Mouse (Mus musculus) ES-Bruce4 (cell line): ENCODE results near the gene Pde4d. TPM values are rescaled to one million over a fixed set of nuclear protein-coding genes. Genes with fewer than 3 reads are reported as not detected.

Source experiments
- H3K27ac ChIP-seq: 2 replicates; pipeline ENCODE4 v1.5.1; 2012; ENCODE audit warnings: low read length, inconsistent platforms; ENCODE audit not compliant: insufficient read depth
- H3K27me3 ChIP-seq: 2 replicates; pipeline ENCODE4 v1.6.1; 2012; ENCODE audit warnings: mild to moderate bottlenecking, low read length, inconsistent platforms; ENCODE audit not compliant: control insufficient read depth, poor library complexity, insufficient read depth, severe bottlenecking
- H3K36me3 ChIP-seq: 2 replicates; pipeline ENCODE4 v1.6.1; 2012; ENCODE audit warnings: inconsistent platforms, mild to moderate bottlenecking, low read length, moderate library complexity; ENCODE audit not compliant: control insufficient read depth, poor library complexity, insufficient read depth, severe bottlenecking
- H3K4me1 ChIP-seq: one replicate; pipeline ENCODE4 v1.8.1; 2011; ENCODE audit warnings: low read length; ENCODE audit not compliant: control insufficient read depth, insufficient read depth
- H3K4me3 ChIP-seq: 2 replicates; pipeline ENCODE4 v1.5.1; 2011; ENCODE audit warnings: low read depth, mild to moderate bottlenecking, low read length
- H3K9ac ChIP-seq: 2 replicates; pipeline ENCODE4 v1.6.1; 2012; ENCODE audit warnings: low read depth, mild to moderate bottlenecking, inconsistent platforms; ENCODE audit not compliant: poor library complexity, severe bottlenecking
- H3K9me3 ChIP-seq: replicated peaks from 2 replicates; pipeline ENCODE4 v1.6.1; 2012; ENCODE audit warnings: mild to moderate bottlenecking, low read length, inconsistent platforms; ENCODE audit not compliant: control insufficient read depth, poor library complexity, insufficient read depth, severe bottlenecking
- CTCF ChIP-seq: IDR thresholded peaks from one replicate; pipeline ENCODE4 v1.8.1; 2011; ENCODE audit warnings: low read depth, low read length
- EP300 ChIP-seq: IDR thresholded peaks from 2 replicates; pipeline ENCODE4 v1.6.1; 2011; ENCODE audit warnings: low read depth, low read length; ENCODE audit not compliant: insufficient read depth
- POLR2A ChIP-seq: IDR thresholded peaks from one replicate; pipeline ENCODE4 v1.8.1; 2011; ENCODE audit warnings: low read length; ENCODE audit not compliant: insufficient read depth
- polyA plus RNA-seq: library from polyadenylated mRNA; stranded (reverse); fragments of >200 nt; gene quantifications from 2 replicates; pipeline ENCODE4 v1.2.4, GENCODE M21; 2011; ENCODE audit warnings: low read depth; ENCODE audit not compliant: missing spikeins, insufficient read depth, insufficient read length

Pde4d gene
- polyA plus RNA-seq, 1 experiment, result 5.0 TPM

DNA sequence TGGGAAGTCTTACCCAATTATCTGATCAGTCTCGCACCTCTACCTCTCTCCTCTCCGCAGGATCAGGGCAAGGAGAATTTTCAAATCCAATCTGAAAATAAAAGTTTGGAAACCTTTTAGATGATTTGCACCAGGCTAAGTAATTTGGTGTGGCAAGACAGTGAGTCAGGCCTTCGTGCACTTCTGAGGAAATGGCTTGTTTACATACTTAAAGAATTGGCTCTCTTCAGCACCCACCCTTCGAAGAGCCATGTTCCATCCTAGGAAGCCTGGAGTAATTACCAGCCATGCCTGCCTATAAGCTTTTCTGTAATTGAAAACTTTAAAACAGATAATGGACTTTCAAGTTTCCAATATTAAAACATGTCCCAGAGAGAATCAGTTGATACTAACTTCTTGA lies 1352.5 kb downstream of the Pde4d start:
- Histone ChIP-seq H3K27ac (no peak overlapping the region), H3K9ac (no peak overlapping the region), H3K4me3 (no peak overlapping the region), H3K4me1 (peaks cover 2% of the 10 kb centered on the region), H3K36me3 (no peaks in the 10 kb centered on the region), H3K27me3 (no peaks in the 10 kb centered on the region), H3K9me3 (no peaks in the 10 kb centered on the region)
- TF ChIP-seq CTCF, result no peak
- TF ChIP-seq POLR2A, result no peak
- no peak for TF ChIP-seq EP300

DNA sequence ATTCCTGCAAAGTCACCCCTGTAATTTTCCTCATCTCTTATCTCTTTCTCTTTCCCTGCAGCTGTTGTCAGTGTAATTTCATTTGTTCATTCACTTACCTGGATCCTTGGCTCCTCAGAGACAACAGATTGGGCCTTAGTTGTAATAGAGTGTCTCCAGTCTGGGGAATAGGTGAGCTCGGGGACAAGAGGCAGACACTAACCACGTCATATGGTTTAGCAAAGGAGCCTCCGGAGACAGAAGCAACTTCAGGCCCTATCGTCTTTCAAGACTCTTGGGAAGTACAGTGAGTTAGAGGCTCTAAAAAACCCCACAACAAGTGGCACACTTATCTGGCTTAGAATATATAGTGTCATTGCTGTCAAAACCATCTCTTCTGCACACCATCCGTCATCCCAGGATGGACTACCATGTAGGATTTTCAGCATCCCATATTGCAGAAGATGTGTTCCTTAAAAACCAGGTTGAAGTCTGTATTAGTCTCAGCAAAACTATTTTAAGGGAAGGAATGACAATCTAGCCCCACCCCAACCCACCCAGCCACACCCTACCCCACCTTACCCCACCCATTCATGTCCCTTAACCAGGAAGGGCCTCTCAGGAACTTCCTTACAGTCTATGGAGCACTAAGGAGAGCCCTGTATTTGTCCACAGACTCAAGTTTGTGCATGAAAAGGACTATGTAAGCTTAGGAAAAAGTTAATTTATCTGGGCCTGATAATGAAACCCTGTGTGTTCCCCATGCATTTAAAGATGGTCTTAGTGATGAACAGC lies 1356.6 kb downstream of the Pde4d start:
- no peaks in the 10 kb centered on the region for H3K36me3 ChIP-seq

DNA sequence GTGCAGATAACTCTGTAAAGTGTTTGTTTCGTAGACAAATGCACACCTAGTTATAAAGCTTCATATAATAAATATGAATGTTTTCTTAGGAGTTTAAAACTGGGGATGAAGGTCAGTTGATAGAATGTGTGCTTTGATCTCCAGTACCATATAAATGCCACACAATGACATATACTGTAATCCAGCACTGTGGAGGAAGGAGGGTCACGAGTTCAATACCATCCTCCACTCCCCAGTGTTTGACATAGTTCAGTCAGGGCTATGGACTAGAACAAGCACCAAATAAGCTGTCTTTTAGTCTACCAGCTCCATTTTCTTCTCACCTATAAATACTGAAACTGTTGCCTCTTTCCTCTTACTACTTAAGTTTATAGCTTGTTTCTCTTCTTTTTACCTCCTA lies 1357.3 kb downstream of the Pde4d start:
- H3K9ac ChIP-seq, result no peak overlapping the region
- TF ChIP-seq POLR2A, result no peak
- TF ChIP-seq EP300, result no peak
- no peak for TF ChIP-seq CTCF
- H3K27me3 ChIP-seq, result no peaks in the 10 kb centered on the region
- H3K9me3 ChIP-seq, result no peaks in the 10 kb centered on the region
- no peaks in the 10 kb centered on the region for H3K36me3 ChIP-seq
- no peak overlapping the region for H3K27ac ChIP-seq
- H3K4me1 ChIP-seq, result peaks cover 2% of the 10 kb centered on the region
- no peak overlapping the region for H3K4me3 ChIP-seq

More for the DNA sequence above, 1356.6 kb downstream of the Pde4d start:
- Histone ChIP-seq H3K9me3 (no peaks in the 10 kb centered on the region), H3K9ac (no peak overlapping the region), H3K4me1 (peaks cover 2% of the 10 kb centered on the region), H3K27me3 (no peaks in the 10 kb centered on the region), H3K4me3 (no peak overlapping the region), H3K27ac (no peak overlapping the region; the same call in 1 of the 2 replicates)
- TF ChIP-seq CTCF (no peak), EP300 (no peak), POLR2A (no peak)

DNA sequence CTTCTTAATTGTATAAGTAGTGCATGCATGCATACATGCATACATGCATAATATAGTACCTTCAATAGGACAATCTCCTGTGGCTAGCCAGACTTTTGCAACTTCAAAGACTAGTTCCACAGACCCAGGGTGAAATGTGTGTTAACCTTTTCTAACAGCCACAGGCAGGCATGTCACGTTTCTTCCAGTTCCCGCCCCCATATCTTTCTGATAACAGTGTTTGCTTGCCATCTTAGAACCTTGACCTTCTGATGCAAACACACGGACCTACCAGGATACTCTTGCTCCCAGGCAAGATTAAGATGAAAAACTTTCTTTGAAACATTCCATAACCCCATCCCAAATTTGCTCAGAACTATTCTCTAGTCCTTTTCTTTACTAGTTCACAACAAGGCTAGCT lies 1357.7 kb downstream of the Pde4d start:
- Histone ChIP-seq H3K9ac (no peak overlapping the region), H3K27ac (no peak overlapping the region), H3K4me1 (peaks cover 2% of the 10 kb centered on the region), H3K4me3 (no peak overlapping the region), H3K36me3 (no peaks in the 10 kb centered on the region), H3K27me3 (no peaks in the 10 kb centered on the region), H3K9me3 (no peaks in the 10 kb centered on the region)
- no peak for TF ChIP-seq EP300
- TF ChIP-seq CTCF, result no peak
- no peak for TF ChIP-seq POLR2A

DNA sequence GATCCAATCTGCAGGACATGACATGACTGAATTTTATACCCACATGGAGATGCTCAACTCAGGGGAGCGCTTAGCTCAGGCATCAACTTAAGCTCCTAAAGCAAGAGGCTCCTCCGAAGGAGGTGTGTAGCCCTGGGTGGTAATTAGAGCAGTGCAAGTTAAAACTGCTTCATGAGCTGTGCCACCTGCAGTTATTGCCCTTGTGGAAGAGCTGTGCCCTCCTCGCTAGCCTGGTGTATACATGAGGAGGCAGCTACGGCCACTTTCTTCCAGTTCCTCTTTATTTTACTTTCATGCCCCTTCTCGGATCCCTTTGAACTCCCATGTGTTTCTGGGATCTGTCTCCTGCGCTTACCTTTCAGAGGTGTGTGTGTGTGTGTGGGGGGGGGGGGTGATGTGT lies 1358.3 kb downstream of the Pde4d start:
- Histone ChIP-seq H3K36me3 (no peaks in the 10 kb centered on the region), H3K4me1 (peaks cover 2% of the 10 kb centered on the region), H3K4me3 (no peak overlapping the region), H3K27me3 (no peaks in the 10 kb centered on the region), H3K27ac (no peak overlapping the region), H3K9ac (no peak overlapping the region), H3K9me3 (no peaks in the 10 kb centered on the region)
- no peak for TF ChIP-seq POLR2A
- TF ChIP-seq EP300, result no peak
- no peak for TF ChIP-seq CTCF

DNA sequence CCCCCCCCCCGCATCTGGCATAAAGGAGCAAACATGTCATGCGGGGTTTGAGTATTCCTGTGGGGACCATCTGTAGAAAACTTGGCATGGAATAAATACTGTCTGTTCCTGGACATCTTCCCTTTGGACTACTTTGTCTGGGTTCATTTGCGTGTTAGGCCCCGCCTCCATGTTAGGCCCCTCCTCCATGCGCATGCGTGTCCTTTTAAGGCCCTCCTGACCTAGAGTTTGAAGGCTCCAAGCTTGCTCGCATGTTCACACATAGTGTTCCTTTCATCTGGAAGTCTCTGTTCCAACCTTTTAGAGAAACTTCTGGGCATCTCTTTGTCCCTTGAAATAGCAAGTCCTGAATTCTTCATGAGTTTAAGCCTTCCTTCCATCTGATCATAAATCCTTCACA lies 1359.2 kb downstream of the Pde4d start:
- Histone ChIP-seq H3K9me3 (no peaks in the 10 kb centered on the region), H3K27ac (no peak overlapping the region), H3K27me3 (no peaks in the 10 kb centered on the region), H3K9ac (no peak overlapping the region), H3K4me1 (peaks cover 2% of the 10 kb centered on the region), H3K4me3 (no peak overlapping the region), H3K36me3 (no peaks in the 10 kb centered on the region)
- TF ChIP-seq POLR2A (no peak), EP300 (no peak), CTCF (no peak)
